Mouse (Mus musculus): ENCODE data around the gene Zfp423. TPM values are rescaled to one million over a fixed set of nuclear protein-coding genes. Genes with fewer than 3 reads are reported as not detected.

The Zfp423 gene
- polyA plus RNA-seq, 1 experiment from 2014 or later = 41.7 TPM

DNA sequence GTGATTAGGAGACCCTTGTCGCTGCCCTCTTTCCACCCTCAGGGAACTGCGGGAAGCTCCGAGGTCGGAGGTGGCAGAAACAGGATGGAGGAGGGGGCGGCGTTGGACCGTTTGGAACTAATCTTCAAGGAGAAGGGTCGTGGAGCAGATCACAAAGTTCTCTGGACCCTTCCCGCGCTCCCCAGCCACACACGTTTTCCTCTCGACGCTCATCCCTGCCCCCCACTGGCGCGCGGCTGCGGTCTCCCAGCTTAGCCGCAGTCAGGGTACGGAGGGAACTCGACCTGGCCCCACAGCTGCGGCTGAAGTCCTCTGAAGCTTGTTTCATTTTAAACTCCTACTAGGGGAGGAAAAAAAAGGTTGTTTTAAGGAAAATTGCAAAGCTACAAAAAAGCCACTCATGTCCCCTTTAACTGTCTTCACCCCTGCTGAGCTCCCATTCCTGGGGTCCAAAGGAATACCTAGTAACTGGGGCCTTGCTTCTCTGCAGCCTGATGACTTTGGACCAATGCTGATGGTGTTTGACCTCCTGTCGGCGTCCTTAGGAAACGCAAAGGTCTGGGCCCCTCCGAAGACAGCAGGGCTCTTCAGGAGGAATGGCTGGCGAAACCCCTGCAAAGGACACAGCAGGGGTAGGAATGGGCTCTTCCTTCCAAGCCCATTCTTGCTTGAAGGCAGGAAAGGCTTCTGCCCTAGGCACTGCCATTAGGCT lies 3.3 kb upstream of the Zfp423 start:
- Histone ChIP-seq H3K36me3 (no peaks in the 10 kb centered on the region), H3K4me3 (replicated peaks) (peak overlapping the region; percentile 89), H3K4me2 (replicated peaks) (peak overlapping the region; percentile 85), H3K27ac (peak overlapping the region; percentile 63; the same call in 1 of the 2 replicates), H3K9me3 (no peaks in the 10 kb centered on the region), H3K4me1 (replicated peaks) (peaks cover 47% of the 10 kb centered on the region), H3K9ac (replicated peaks) (peak overlapping the region; percentile 55; the same call in 1 of the 2 replicates), H3K27me3 (peaks cover 7% of the 10 kb centered on the region; the same call in 1 of the 2 replicates)
- 2% methylated on average over 26 of the region's 26 CpGs for WGBS
- no peak for ATAC-seq

- peak; percentile 7; the same call in 1 of the 2 replicates for ATAC-seq
- Histone ChIP-seq H3K27ac (peak overlapping the region; percentile 63), H3K36me3 (no peaks in the 10 kb centered on the region), H3K4me2 (replicated peaks) (peak overlapping the region; percentile 85), H3K4me1 (replicated peaks) (peaks cover 47% of the 10 kb centered on the region), H3K9ac (replicated peaks) (peak overlapping the region; percentile 55), H3K4me3 (replicated peaks) (peak overlapping the region; percentile 89), H3K9me3 (no peaks in the 10 kb centered on the region), H3K27me3 (peaks cover 7% of the 10 kb centered on the region; the same call in 1 of the 2 replicates)
- WGBS = under 1% methylated on average over 50 of the region's 50 CpGs
Observed at GRCm38 (mm10) chr8:87961680-87962513, 2.5 kb upstream of the Zfp423 start.

- Histone ChIP-seq H3K9ac (replicated peaks) (peak overlapping the region; percentile 98; the same call in 1 of the 2 replicates), H3K4me3 (replicated peaks) (peak overlapping the region; percentile 89), H3K9me3 (no peaks in the 10 kb centered on the region), H3K4me1 (replicated peaks) (peaks cover 54% of the 10 kb centered on the region), H3K36me3 (no peaks in the 10 kb centered on the region), H3K4me2 (replicated peaks) (peak overlapping the region; percentile 85), H3K27ac (no peak overlapping the region), H3K27me3 (peaks cover 7% of the 10 kb centered on the region; the same call in 1 of the 2 replicates)
- ATAC-seq = no peak
- under 1% methylated on average over 14 of the region's 20 CpGs for WGBS
Observed at GRCm38 (mm10) chr8:87961108-87961507, 1.7 kb upstream of the Zfp423 start.

DNA sequence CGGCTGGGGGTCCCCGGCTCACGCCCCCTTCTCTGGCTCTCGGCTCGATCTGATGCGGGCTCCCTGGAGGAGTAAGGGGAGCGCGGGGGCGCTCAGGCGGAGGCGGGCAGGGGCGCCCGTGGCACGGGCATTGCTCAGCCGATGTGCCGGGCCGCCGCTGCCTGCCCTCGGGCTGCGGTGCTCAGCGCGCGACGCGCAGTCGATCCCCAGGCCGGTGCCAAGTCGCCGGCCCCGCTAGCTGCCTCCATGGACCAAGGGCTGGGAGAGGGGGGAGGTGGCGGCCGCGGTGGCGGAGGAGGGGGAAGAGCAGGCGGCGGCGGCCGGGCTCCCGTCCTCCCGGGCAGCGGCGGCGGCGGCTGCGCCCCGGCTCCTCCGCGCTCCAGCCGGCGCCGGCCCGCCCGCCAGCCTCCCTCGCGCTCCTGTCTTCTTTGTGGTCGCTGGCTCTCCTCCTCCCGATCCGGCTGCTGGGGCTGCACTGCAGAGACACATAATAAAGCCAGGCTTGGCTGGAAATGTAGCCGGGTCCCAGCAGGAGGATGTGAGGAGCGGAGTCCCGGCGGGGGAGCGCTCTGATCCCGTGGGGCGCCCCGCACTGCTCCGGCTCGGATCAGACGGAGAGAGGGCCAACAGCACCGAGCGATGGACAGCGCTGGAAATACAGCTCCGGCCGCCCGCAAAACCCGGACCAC lies 810 bp upstream of the Zfp423 start:
- H3K27ac ChIP-seq = peak overlapping the region; percentile 99
- peak overlapping the region; percentile 85 for H3K4me2 ChIP-seq (replicated peaks)
- H3K4me3 ChIP-seq (replicated peaks) = peak overlapping the region; percentile 89
- under 1% methylated on average over 62 of the region's 76 CpGs for WGBS
- H3K9me3 ChIP-seq = no peaks in the 10 kb centered on the region
- no peaks in the 10 kb centered on the region for H3K36me3 ChIP-seq
- peak overlapping the region; percentile 98 for H3K9ac ChIP-seq (replicated peaks)
- H3K27me3 ChIP-seq = peaks cover 7% of the 10 kb centered on the region; the same call in 1 of the 2 replicates
- peaks cover 63% of the 10 kb centered on the region for H3K4me1 ChIP-seq (replicated peaks)
- peak; percentile 82 for ATAC-seq

DNA sequence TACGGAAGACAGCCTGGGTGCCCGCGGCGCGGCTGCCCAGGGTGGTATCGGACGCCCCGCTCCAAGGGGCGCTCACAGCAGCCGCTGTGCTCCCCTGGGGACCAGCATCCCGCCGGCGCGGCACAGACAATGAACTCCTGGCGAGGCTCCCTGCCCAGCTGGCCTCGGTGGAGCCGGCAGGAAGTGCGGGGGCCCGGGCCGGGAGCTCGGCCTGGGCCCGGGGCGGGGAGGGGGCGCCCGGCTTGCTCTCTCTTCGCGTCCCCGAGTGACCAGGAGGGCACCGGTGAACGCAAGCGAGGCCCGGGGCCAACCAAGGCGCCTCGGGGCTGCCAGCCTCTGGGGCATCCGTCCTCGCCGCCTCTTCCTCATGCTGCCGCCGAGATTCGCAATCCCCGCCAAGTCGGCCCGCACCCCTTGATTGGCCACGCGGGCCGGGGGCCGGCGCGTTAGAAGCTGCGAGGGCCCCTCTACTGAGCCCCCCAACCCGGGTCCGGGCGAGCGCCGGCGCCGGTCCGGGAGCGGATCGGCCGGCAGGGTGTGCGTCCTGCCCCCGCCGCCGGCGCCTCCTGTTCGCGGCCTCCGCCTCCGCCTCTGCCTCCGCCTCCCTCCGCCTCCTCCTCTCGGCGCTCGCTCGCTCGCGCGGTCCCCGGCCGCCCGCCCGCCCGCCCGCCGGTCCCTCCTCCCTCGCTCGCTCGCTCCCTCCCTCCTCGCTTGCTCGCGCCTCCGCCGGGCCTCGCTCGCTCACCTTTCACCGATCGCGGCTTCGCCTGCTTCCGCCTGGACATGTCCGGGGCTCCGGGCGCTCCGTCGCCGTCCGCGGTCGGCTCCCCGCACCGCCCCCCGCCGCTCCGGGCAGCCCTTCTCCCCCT lies 710 bp downstream of the Zfp423 start:
- Histone ChIP-seq H3K4me3 (replicated peaks) (peak overlapping the region; percentile 89), H3K27ac (peak overlapping the region; percentile 99), H3K36me3 (no peaks in the 10 kb centered on the region), H3K4me1 (replicated peaks) (peaks cover 72% of the 10 kb centered on the region), H3K9me3 (no peaks in the 10 kb centered on the region), H3K4me2 (replicated peaks) (peak overlapping the region; percentile 85), H3K9ac (replicated peaks) (peak overlapping the region; percentile 98), H3K27me3 (peaks cover 4% of the 10 kb centered on the region; the same call in 1 of the 2 replicates)
- WGBS = under 1% methylated on average over 91 of the region's 115 CpGs
- peak; percentile 51 for ATAC-seq

DNA sequence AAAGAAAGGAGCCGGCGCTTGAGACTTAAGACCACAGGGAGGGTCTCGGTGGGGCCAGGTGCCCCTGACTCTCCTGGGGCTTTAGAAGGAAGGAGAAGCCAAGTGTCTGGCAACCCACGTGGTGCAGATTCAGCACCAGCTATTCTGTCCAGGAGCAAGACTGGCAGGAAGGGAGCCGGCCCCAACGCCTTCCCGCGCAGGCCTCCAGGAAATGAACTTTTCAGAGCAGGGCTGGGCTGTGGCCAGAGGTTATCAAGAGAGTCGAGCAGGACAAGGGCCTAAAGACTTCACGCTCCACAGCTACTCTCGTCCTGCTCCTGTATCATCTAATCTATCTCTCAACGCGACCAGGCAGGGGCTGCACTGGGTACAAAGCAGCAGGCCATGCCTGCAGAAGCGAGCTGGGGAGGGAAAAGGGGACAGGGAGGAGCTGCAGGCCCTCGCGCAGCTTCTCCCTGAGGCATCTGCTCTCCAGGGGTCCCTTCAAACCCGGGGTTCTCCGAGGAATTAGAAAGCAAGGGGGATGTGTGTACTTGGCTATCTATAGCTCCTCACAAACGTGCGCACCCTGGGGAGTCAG lies 1.4 kb downstream of the Zfp423 start:
- Histone ChIP-seq H3K36me3 (no peaks in the 10 kb centered on the region), H3K9me3 (no peaks in the 10 kb centered on the region), H3K27me3 (peaks cover 4% of the 10 kb centered on the region; the same call in 1 of the 2 replicates), H3K4me2 (replicated peaks) (peak overlapping the region; percentile 85), H3K4me3 (replicated peaks) (peak overlapping the region; percentile 89), H3K4me1 (replicated peaks) (peaks cover 78% of the 10 kb centered on the region), H3K27ac (peak overlapping the region; percentile 99), H3K9ac (replicated peaks) (peak overlapping the region; percentile 98)
- ATAC-seq = no peak
- under 1% methylated on average over 20 of the region's 20 CpGs for WGBS

- Histone ChIP-seq H3K4me2 (replicated peaks) (peak overlapping the region; percentile 85), H3K9me3 (no peaks in the 10 kb centered on the region), H3K4me3 (replicated peaks) (no peak overlapping the region; the same call in 1 of the 2 replicates), H3K27me3 (peaks cover under 1% of the 10 kb centered on the region; the same call in 1 of the 2 replicates), H3K36me3 (no peaks in the 10 kb centered on the region), H3K27ac (no peak overlapping the region), H3K4me1 (replicated peaks) (peaks cover 69% of the 10 kb centered on the region), H3K9ac (replicated peaks) (no peak overlapping the region)
- ATAC-seq = no peak
- WGBS = 54% methylated on average over 5 of the region's 5 CpGs
Observed at GRCm38 (mm10) chr8:87956001-87956400, 3.4 kb downstream of the Zfp423 start.

- H3K36me3 ChIP-seq = no peaks in the 10 kb centered on the region
- 0 out of 2 replicates have a peak overlapping the region, but pooled peaks have one; percentile 12 for H3K27ac ChIP-seq
- H3K9me3 ChIP-seq = no peaks in the 10 kb centered on the region
- H3K4me1 ChIP-seq (replicated peaks) = peaks cover 84% of the 10 kb centered on the region
- H3K9ac ChIP-seq (replicated peaks) = peak overlapping the region; percentile 21; the same call in 1 of the 2 replicates
- peak overlapping the region; percentile 85 for H3K4me2 ChIP-seq (replicated peaks)
- 0 out of 2 replicates have a peak overlapping the region, but pooled peaks have one; percentile 0 for H3K4me3 ChIP-seq (replicated peaks)
- 6% methylated on average over 5 of the region's 5 CpGs for WGBS
- no peak for ATAC-seq
- H3K27me3 ChIP-seq = no peaks in the 10 kb centered on the region
Observed at GRCm38 (mm10) chr8:87953473-87953872, 5.9 kb downstream of the Zfp423 start.

GRCm38 (mm10) chr8:87952298-87952697 lies 7.1 kb downstream of the Zfp423 start:
- no peak overlapping the region for H3K27ac ChIP-seq
- ATAC-seq = no peak
- no peaks in the 10 kb centered on the region for H3K27me3 ChIP-seq
- H3K9me3 ChIP-seq = no peaks in the 10 kb centered on the region
- no peaks in the 10 kb centered on the region for H3K36me3 ChIP-seq
- no peak overlapping the region for H3K4me2 ChIP-seq (replicated peaks)
- no peak overlapping the region for H3K4me3 ChIP-seq (replicated peaks)
- H3K4me1 ChIP-seq (replicated peaks) = peaks cover 85% of the 10 kb centered on the region
- no peak overlapping the region for H3K9ac ChIP-seq (replicated peaks)
- WGBS = 81% methylated on average over 6 of the region's 6 CpGs

DNA sequence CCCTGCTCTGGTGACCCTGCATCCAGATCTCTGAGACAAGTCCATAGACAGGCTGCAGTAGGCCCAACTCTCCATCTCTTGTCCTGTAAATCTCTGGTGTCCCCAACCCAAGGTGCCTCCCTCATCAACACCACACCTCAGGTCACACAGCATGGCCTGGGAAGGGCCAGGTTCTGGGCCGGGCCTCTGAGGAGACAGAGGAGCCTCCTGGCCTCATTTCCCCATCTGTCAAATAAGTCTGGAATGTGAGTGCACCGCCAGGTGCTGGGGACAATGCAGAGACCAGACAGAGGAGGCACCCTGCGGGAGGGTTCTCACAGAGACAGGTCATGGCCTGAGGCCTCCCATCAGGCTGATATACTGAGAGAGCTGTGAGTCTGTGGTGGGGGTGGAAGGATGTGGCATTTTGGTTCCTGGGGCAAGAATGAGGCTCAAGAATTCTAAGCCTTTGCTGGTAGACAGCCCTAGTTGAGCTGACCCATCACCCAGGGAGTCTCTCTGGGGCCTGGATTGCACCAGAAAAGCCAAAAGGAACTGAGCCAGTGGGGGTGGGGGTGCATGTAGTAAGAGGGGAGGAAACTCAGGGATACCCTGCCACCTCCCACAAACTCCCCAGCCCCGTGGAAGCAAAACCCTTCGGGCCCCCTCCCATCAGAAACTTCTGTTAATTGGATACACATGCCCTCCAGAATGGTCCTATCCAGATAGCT lies 15.0 kb downstream of the Zfp423 start:
- ATAC-seq = peak; percentile 35; the same call in 1 of the 2 replicates
- Histone ChIP-seq H3K9ac (replicated peaks) (peak overlapping the region; percentile 72; the same call in 1 of the 2 replicates), H3K36me3 (peaks cover 8% of the 10 kb centered on the region), H3K27me3 (no peaks in the 10 kb centered on the region), H3K4me1 (replicated peaks) (peaks cover 80% of the 10 kb centered on the region), H3K9me3 (no peaks in the 10 kb centered on the region), H3K27ac (no peak overlapping the region), H3K4me2 (replicated peaks) (peak overlapping the region; percentile 75), H3K4me3 (replicated peaks) (peak overlapping the region; percentile 41; the same call in 1 of the 2 replicates)
- 32% methylated on average over 5 of the region's 5 CpGs for WGBS
